Mouse (Mus musculus) inflammation-experienced regulatory T-cells, adult 6 months (primary cell): ENCODE results near the gene Spocd1. TPM values are rescaled to one million over a fixed set of nuclear protein-coding genes. Genes with fewer than 3 reads are reported as not detected.

Experiments
- ATAC-seq: one replicate; pipeline ENCODE4 v1.8.0; 2017
- polyA plus RNA-seq, 3 experiments: library from polyadenylated mRNA; unstranded; fragments of 100-300 nt; shearing (Covaris generic); gene quantifications; one replicate each; pipeline ENCODE4 v1.2.1; 2017

Gene Spocd1
- polyA plus RNA-seq, 3 experiments from 2014 or later: not detected

GRCm38 (mm10) chr4:129978227-129978626 is 49.2 kb downstream of the Spocd1 start:
- no peak for ATAC-seq

DNA sequence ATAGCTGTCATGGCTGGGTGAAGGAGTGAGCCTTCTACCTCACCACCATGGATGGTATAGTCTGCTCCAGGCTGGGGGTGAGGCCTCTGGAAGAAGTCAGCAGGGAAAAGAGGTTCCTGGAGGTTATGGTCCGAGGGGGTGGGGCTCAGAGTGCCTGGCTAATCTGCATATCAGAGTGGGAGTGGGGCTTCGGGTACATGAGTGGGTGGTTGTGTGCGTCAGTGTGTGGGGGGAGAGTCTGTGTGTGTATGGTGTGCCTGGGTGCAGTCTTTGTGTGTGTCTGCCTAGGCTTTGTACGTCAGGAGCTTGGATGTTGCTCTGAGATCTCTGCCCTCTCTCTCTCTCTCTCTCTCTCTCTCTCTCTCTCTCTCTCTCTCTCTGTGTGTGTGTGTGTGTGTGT is 49.9 kb downstream of the Spocd1 start:
- ATAC-seq: no peak

GRCm38 (mm10) chr4:129981657-129982056 is 52.6 kb downstream of the Spocd1 start:
- ATAC-seq: no peak

DNA sequence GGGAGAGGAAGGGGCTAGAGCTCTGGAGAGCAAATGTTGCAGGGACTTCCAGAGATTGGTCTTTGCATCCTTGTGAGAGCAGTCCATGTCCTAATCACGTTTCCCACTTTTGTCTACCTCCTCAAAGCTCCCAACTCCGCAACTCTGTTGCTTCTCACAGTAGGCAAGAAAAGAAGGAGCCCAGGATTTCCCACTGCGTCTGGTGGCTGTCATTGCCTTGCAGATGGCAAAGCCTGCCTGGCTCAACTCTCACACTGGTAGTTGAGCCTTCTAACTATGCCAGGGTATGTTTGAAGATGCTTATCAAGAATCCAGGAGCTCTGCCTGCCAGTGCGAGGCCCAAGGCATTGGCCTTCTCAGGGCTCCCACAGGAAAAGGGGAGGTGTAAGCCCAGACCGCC is 54.0 kb downstream of the Spocd1 start:
- no peak for ATAC-seq

GRCm38 (mm10) chr4:129983764-129984420 is 54.8 kb downstream of the Spocd1 start:
- no peak for ATAC-seq

DNA sequence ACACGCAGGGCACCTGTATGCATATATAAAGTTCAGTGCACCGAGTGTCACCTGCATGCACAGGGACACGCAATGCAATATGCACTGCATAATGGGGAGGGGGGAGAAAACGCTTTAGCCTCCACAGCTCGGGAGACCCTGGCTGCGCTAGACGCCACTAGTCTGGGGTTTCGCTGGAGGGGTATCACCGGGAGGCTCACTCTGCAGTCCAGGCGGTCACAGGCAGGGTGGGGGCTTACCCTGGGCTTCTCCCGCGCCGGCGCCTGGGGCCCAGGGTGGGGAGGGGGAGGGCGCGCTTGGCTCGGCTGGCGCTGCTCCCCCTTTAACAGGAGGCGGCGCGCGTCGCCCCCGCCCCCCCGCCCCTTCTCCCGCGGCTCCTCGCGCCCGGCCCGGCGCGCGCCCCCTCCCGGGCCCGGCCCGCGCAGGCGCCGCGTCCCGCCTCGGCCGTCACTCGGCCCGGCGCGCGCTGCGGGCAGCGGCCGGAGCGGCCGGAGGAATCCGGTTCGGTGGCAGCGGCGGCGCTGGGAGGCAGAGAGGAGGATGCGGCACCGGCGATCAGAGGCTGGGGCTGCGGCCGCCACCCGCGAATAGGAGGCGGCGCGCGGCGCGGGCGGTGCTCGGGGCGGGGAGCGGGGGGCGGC is 55.5 kb downstream of the Spocd1 start, which contains the start of gene Adgrb2:
TSS of gene Adgrb2 (plus strand) at position 450 of the 641 bp plus-strand sequence.
- no peak for ATAC-seq

GRCm38 (mm10) chr4:129985161-129985670 is 56.2 kb downstream of the Spocd1 start:
- no peak for ATAC-seq

- no peak for ATAC-seq
Observed at GRCm38 (mm10) chr4:129985671-129986441, 56.8 kb downstream of the Spocd1 start.

DNA sequence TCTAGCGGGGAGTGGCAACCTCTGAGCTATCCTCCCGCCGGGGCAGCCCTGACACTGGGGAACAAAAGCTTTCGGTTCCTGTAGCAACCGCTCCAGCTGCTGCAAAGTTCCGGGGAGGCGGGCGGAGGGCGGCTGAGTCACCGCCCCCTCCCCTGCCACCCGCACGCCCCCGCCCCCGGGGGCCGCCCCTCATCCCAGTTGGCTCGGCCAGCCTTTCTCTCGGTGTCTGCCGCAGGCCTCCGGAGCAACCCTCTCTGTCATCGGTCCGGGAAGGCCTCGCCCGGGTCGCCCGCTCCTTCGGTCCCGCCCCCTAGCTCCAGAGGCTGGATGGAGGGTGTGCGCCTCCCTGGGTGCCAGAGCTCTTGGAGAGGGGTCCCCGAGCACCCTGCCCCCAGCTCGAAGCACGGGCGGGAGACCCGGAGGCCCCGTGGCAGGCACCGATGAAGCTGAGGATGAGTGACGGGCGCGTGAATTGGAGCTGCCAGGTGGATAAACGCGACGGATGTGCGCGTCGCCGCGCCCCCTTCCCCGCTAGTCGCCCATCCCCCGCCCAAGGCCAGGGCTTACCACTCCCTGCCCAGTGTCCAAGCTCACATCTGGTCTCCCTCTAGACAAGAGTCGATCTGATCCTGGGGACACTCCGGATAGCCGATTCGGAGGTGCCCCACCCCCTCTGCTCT is 58.9 kb downstream of the Spocd1 start:
- ATAC-seq: peak; percentile 56

DNA sequence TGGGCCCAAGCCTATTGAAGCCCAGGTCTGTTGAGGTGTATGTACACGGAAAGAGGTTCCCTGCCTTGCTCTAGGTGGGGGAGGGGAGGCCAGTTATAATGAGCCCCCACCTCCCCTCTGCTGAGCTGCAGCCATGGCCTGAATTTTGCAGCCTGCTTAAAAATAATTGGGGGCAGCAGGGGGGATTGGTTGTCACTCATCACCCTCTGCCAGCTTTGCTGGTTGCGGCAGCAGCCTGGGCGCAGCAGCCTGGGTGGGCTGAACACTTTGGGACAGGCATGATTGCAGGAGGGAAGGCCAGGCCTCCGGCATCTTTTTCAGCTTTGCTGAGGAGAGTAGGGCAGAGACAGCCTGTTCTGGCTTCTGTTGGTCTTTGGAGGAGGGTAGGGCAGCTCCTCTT is 60.9 kb downstream of the Spocd1 start:
- no peak for ATAC-seq

GRCm38 (mm10) chr4:129992720-129993119 is 63.7 kb downstream of the Spocd1 start:
- ATAC-seq: no peak

DNA sequence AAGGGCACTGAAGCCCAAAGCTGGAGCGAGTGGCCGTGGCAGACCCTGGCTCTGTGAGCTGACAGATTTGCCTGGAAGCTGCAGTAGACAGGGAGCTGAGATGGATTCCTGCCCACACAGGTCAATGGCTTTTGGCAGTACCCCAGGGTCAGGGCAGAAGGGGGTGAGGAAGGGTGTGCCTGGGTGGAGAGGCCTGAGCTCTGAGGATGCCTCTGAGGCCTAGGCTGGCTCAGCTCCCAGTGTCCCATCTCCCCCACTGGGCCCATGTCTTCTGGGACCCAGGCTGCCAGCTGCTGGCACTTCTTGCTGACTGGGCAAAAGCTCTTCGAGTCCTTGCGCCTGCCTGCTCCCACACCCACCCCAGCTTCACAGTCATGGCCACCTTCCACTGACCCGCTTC is 64.2 kb downstream of the Spocd1 start:
- ATAC-seq: no peak

- no peak for ATAC-seq
Observed at GRCm38 (mm10) chr4:129993944-129994695, 65.1 kb downstream of the Spocd1 start.

DNA sequence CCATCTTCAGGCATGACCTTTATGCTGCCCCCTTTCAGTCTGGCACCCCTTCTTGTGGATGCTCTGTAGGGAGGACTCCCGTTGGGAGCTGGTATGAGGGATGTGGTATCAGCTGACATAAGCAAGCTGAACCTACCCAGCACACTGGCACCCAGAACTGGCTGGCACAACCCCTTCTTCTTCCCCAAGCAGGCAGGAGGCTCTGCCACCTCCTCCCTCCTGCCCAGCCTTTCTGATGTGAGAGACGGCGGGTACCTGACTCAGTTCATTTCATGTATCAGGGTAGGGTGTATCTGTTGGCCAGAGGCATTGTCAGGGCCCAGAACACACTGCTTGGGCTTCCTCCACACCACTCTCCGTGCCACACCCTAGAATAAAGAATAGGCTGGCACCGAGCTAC is 65.7 kb downstream of the Spocd1 start:
- no peak for ATAC-seq

GRCm38 (mm10) chr4:129995255-129995654 is 66.2 kb downstream of the Spocd1 start:
- ATAC-seq: no peak

DNA sequence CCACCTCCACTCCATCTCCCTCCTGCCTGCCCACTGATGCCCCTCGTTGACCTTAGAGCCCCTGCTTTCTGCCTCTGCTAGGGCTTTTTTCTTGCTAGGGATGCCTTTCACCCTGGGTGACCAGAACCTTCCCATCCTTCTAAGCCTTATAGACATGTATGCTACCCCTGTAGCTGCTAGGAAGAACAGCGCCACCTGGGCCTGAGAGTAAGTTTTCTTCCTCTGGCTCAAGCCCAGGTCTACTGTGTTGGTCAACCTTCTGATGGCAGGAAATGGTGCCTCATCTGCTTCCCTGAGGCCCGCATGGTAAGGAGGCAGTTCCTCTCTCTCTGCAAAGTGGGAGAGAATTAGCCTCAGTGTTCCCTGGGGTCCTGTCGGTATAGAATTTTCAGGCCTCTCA is 67.0 kb downstream of the Spocd1 start:
- ATAC-seq: no peak

GRCm38 (mm10) chr4:129998124-129998523 is 69.1 kb downstream of the Spocd1 start:
- ATAC-seq: no peak

DNA sequence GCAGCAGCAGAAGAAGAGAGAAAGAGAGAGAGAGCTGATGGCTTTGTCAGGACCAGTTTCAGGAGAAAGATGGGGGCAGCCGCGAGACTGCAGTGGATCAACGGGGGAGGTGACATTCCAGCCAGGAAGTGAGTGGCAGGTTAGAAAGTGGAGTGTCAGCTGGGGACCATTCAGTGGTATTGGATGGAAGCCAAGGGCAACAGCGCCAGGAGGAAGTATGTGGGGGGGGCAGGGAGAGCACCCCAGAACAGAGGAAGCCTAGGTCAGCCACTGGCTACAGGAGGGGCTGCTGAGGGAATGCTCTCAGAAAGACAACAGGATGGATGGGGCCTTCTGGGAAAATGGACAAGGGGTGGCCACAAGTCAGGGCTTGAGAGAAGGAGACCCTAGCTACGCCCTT is 72.7 kb downstream of the Spocd1 start:
- ATAC-seq: no peak

- ATAC-seq: no peak
Observed at GRCm38 (mm10) chr4:130002157-130002556, 73.1 kb downstream of the Spocd1 start.

DNA sequence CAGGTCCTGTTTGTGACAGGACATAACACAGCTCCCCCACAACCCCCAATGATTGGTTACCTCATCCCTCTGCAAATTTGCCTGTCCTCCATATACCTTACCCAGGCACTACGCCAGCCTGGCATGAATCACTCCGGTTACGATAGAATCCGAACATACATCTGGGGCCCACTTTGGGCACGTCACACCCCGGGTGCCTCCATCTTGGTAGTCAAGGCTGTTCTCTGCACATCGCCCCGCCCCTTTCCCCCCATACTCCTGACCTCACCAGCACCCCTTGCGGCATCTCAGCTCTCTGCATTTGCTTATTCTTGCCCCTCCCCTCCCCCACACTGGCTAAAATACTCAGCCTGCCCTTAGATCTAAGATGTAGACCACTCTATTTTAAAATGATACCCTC is 76.5 kb downstream of the Spocd1 start:
- no peak for ATAC-seq

DNA sequence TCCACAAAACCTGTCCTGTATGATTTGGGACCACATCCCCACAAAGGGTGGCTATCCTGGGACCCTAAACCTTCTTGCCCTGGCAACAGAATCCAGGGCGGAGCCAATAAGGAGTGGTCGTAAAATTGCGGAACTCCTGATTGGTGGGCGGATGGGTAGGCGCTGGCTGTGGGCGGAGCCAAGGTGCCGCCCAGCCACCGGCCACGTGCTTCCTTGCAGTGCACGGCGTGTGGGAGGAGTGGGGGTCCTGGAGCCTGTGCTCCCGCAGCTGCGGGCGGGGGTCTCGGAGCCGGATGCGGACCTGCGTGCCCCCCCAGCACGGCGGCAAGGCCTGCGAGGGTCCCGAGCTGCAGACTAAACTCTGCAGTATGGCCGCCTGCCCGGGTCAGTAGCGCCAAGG is 77.5 kb downstream of the Spocd1 start:
- no peak for ATAC-seq
